Mouse (Mus musculus) midbrain, postnatal 0 days (tissue): ENCODE data around the gene Col13a1. TPM values are rescaled to one million over a fixed set of nuclear protein-coding genes. Genes with fewer than 3 reads are reported as not detected.

Experiments
- ATAC-seq: fragments of 200-750 bp; cut with Nextera tagmentation; 2 replicates; pipeline ENCODE4 v1.8.0; 2017; ENCODE audit warnings: moderate number of reproducible peaks, mild to moderate bottlenecking, moderate TSS enrichment, moderate library complexity; ENCODE audit not compliant: low FRiP score
- DNase-seq: peaks from one replicate; pipeline ENCODE4 v3.0.0-alpha.2; 2015; ENCODE audit warnings: low spot score
- H3K27ac ChIP-seq: fragments of 300-500 bp; sonication (generic); 2 replicates; pipeline ENCODE4 v1.5.1; 2014; ENCODE audit warnings: low read depth, mild to moderate bottlenecking, low read length, mixed read lengths
- H3K27me3 ChIP-seq: fragments of 300-500 bp; sonication (generic); 2 replicates; pipeline ENCODE4 v1.6.1; 2014; ENCODE audit warnings: low read length, control low read depth, mixed read lengths; ENCODE audit not compliant: insufficient read depth
- H3K36me3 ChIP-seq: fragments of 300-500 bp; sonication (generic); 2 replicates; pipeline ENCODE4 v1.6.1; 2014; ENCODE audit warnings: low read length, control low read depth, mixed read lengths; ENCODE audit not compliant: insufficient read depth
- H3K4me1 ChIP-seq: fragments of 300-500 bp; sonication (generic); 2 replicates; pipeline ENCODE4 v1.6.1; 2014; ENCODE audit warnings: mild to moderate bottlenecking, control low read depth, antibody characterized with exemption, low read length, mixed read lengths; ENCODE audit not compliant: insufficient read depth
- H3K4me2 ChIP-seq: fragments of 300-500 bp; sonication (generic); 2 replicates; pipeline ENCODE4 v1.6.1; 2014; ENCODE audit warnings: low read depth, mild to moderate bottlenecking, low read length, mixed read lengths; ENCODE audit not compliant: poor library complexity, severe bottlenecking
- H3K4me3 ChIP-seq: fragments of 300-500 bp; sonication (generic); 2 replicates; pipeline ENCODE4 v1.5.1; 2014; ENCODE audit warnings: low read depth, mild to moderate bottlenecking, low read length, moderate library complexity
- H3K9ac ChIP-seq: fragments of 300-500 bp; sonication (generic); replicated peaks from 2 replicates; pipeline ENCODE4 v1.6.1; 2014; ENCODE audit warnings: mild to moderate bottlenecking, low read length, moderate library complexity, mixed read lengths; ENCODE audit not compliant: poor library complexity, severe bottlenecking
- H3K9me3 ChIP-seq: fragments of 300-500 bp; sonication (generic); 2 replicates; pipeline ENCODE4 v1.6.1; 2016; ENCODE audit warnings: low read length, control low read depth
- CTCF ChIP-seq: IDR thresholded peaks from 2 replicates; pipeline ENCODE4 v1.5.1; 2016; ENCODE audit warnings: antibody characterized with exemption, mild to moderate bottlenecking
- WGBS: fragments of 180-500 bp; shearing (Covaris S2); extraction: QIAGEN DNeasy Blood & Tissue Kit; methylation state at CpG from one replicate; pipeline ENCODE4 v1.1.7; 2014; 5-methylcytosine and 5-hydroxymethylcytosine counted together
- polyA plus RNA-seq: library from polyadenylated mRNA; unstranded; fragments of >200 nt; fragmentation: Nextera tagmentation; extraction: Ambion mirVana; gene quantifications from 2 replicates; pipeline ENCODE4 v1.2.1, GENCODE M21; 2015
- total RNA-seq: library from RNA; depleted of rRNA; stranded (reverse); fragments of >200 nt; gene quantifications from 2 replicates; pipeline ENCODE4 v1.2.3, GENCODE M21; 2014

Gene Col13a1
- total and polyA plus RNA-seq, 2 experiments from 2014 or later: 1.2 to 3.7 TPM

DNA sequence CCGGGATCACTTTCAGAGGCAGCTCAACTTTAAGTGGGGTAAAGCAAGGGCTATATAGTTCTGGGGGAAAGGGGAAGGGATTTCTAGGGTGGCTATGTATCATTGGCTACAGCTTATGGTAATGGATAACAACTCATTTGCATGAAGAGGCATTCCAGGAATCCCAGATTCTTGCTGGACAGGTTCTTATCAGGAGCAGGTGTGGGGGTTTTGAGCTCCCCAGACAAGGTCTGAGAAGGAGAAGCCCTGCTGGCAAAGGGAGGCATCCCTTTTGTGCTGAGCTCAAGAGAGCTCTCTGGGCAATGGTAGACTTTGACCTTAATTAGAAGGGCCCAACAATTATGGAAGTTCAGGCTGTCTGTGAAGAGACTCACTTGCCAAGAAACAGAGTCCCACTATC lies 21.3 kb upstream of the Col13a1 start:
- no peak for DNase-seq
- no peak for TF ChIP-seq CTCF
- no peaks in the 10 kb centered on the region for H3K4me1 ChIP-seq
- no peaks in the 10 kb centered on the region for H3K9me3 ChIP-seq
- H3K27me3 ChIP-seq: no peaks in the 10 kb centered on the region
- WGBS: 100% methylated on average over 1 of the region's 1 CpGs
- no peak overlapping the region for H3K4me2 ChIP-seq
- no peaks in the 10 kb centered on the region for H3K36me3 ChIP-seq
- no peak overlapping the region for H3K4me3 ChIP-seq
- no peak overlapping the region for H3K9ac ChIP-seq
- H3K27ac ChIP-seq: no peak overlapping the region
- no peak for ATAC-seq

DNA sequence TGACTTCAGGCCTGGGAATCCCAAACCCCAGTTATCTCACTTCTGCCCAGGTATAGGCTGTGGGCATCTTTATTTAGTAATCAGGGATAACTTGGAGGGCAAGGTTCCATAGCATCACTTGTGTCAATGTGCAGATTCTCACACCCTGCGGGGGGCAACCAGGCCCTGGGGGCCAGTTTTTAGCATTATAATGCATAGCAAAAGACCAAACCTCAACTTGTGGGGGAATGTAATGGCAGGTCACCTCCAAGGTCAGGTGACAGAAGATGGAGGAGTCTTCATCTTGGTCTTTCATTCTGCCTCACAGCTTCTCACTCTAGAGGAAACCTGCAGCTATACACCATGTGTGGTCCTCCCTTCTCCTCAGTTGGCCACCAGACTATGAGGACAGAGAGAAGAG lies 20.9 kb upstream of the Col13a1 start:
- Histone ChIP-seq H3K4me1 (no peaks in the 10 kb centered on the region), H3K27ac (no peak overlapping the region), H3K9ac (no peak overlapping the region), H3K9me3 (no peaks in the 10 kb centered on the region), H3K27me3 (no peaks in the 10 kb centered on the region), H3K4me3 (no peak overlapping the region), H3K4me2 (no peak overlapping the region), H3K36me3 (no peaks in the 10 kb centered on the region)
- ATAC-seq: no peak
- 88% methylated on average over 1 of the region's 1 CpGs for WGBS
- no peak for DNase-seq
- TF ChIP-seq CTCF: no peak

DNA sequence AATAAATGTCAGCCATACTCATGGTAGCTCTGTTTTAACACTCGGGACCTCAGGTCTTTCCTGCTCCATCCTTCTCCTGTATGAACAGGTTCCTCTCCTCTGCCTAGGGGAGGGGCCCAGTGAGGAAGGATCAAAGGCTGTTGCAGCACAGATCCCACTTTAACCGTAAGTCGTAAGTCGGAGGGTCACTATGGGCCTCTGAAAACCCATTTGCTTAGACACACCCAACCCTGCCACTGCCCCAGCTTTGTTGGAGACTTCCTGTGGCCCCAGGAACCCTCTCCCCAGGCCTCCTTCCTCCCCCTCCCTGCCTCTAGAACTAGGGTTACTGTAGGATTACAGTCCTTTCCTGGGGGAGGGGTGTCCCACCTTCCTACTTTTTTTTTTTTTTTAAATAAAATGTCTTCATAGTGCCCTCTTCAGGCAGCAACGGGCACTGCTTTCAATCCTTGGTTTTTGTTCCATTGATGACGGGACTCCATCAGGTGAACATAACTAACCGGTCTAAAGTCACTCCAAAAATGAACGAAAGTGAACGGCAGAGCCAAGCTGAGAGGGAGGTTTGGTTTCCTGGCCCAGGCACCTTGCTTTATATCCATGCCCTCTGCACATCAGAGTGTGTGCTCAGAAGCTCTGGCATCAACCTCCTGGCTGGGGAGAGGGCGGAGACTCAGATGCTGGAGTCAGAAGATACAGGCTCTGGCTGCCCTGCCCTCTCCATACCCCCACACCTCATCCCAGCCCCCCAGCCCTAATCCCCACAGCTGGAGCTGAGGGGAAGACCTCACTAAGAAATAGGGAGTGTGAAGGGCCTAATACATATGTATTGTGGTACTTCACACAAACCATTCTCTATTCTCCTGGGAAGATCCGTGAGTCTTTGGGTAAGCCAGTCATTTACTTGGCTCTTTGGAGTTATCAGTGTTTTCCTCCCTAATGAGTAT lies 12.8 kb upstream of the Col13a1 start:
- Histone ChIP-seq H3K4me2 (no peak overlapping the region), H3K27ac (no peak overlapping the region), H3K4me1 (no peaks in the 10 kb centered on the region), H3K9me3 (no peaks in the 10 kb centered on the region), H3K9ac (no peak overlapping the region), H3K4me3 (no peak overlapping the region), H3K27me3 (no peaks in the 10 kb centered on the region), H3K36me3 (no peaks in the 10 kb centered on the region)
- WGBS: 27% methylated on average over 11 of the region's 11 CpGs
- ATAC-seq (peak; percentile 44; the same call in 1 of the 2 replicates), DNase-seq (no peak)
- peak; percentile 40; the same call in 1 of the 2 replicates for TF ChIP-seq CTCF

DNA sequence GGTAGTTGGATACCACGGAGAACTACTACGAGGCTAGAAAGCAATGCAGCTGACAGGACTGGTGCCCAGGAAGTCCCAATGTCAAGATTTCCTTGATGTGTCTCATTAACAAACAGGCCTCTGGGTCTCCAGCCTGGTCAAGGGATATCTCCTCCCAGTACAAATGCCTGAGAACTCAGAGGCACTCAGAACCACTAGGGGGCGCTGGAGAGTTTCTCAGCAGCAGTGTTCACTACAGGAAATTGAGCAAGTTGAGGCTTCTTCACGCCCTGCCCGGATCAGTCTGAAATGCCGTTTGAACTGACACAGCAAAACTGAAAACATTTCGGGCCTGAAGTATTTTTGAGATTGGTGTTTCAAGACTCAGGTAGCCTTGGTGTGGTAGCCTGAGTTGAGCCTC lies 1.5 kb upstream of the Col13a1 start:
- ATAC-seq (0 out of 2 replicates have a peak, but pooled peaks have one; percentile 41), DNase-seq (peak; percentile 89)
- Histone ChIP-seq H3K4me2 (no peak overlapping the region), H3K27ac (no peak overlapping the region), H3K9me3 (no peaks in the 10 kb centered on the region), H3K4me3 (no peak overlapping the region), H3K9ac (no peak overlapping the region), H3K36me3 (no peaks in the 10 kb centered on the region), H3K4me1 (peaks cover 12% of the 10 kb centered on the region), H3K27me3 (peaks cover 55% of the 10 kb centered on the region)
- peak; percentile 94 for TF ChIP-seq CTCF
- WGBS: 2% methylated on average over 7 of the region's 7 CpGs

DNA sequence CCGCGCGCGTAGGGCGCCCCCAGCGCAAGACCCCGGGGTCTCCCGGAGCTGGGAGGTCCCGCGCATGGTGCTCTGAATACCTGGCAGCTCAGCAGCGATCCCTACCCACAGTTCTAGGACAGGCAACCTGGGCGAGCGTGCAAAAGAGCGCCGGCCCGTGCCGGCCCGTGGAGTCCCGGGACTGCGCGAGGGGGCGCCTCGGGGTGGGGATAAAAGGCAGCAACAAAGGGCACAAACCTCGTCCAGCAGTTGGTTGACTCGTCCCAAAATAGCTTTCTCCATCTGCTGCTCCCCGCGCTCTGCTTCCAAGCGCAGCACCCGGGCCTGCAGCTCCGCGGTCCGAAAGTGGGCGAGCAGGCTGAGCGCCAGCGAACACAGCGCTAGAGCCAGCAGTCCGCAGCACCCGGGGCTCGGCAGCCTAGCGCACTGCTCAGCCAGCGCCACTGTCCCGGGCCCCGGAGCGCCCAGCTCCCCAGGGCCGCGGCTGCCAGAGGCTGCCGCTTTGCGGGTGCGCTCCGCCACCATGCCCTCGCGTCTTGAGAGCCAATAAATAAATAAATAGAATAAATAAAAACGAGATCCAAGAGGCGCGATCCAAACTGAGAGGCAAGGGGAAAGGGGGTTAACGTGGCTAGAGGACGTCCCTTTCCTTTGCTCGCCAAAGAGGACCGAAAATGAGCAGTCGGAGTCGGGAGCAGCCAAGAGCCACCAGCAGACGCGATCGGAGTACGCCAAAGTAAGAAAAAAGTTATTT lies 619 bp downstream of the Col13a1 start:
- Histone ChIP-seq H3K36me3 (no peaks in the 10 kb centered on the region), H3K27ac (no peak overlapping the region), H3K27me3 (peaks cover 56% of the 10 kb centered on the region), H3K4me2 (peak overlapping the region; percentile 78), H3K9me3 (no peaks in the 10 kb centered on the region), H3K4me3 (peak overlapping the region; percentile 41), H3K9ac (0 out of 2 replicates have a peak overlapping the region, but pooled peaks have one; percentile 29), H3K4me1 (peaks cover 12% of the 10 kb centered on the region)
- DNase-seq (peak; percentile 16), ATAC-seq (no peak)
- no peak; the same call in 1 of the 2 replicates for TF ChIP-seq CTCF
- WGBS: under 1% methylated on average over 65 of the region's 65 CpGs
